Mouse (Mus musculus) adrenal gland, adult 10 weeks (tissue): Measurements from ENCODE around the gene Ggn. TPM values are rescaled to one million over a fixed set of nuclear protein-coding genes. Genes with fewer than 3 reads are reported as not detected.

ENCODE experiments used
- polyA plus RNA-seq: library from polyadenylated mRNA; stranded (reverse); fragments of 350-450 nt; fragmentation: Illumina TruSeq; extraction: RNeasy Lipid Tissue Mini Kit (QIAGEN cat#74804); gene quantifications from one replicate; pipeline ENCODE4 v1.2.3, GENCODE M21; 2014; ENCODE audit warnings: low read depth, low replicate concordance

The Ggn gene
- not detected for polyA plus RNA-seq

DNA sequence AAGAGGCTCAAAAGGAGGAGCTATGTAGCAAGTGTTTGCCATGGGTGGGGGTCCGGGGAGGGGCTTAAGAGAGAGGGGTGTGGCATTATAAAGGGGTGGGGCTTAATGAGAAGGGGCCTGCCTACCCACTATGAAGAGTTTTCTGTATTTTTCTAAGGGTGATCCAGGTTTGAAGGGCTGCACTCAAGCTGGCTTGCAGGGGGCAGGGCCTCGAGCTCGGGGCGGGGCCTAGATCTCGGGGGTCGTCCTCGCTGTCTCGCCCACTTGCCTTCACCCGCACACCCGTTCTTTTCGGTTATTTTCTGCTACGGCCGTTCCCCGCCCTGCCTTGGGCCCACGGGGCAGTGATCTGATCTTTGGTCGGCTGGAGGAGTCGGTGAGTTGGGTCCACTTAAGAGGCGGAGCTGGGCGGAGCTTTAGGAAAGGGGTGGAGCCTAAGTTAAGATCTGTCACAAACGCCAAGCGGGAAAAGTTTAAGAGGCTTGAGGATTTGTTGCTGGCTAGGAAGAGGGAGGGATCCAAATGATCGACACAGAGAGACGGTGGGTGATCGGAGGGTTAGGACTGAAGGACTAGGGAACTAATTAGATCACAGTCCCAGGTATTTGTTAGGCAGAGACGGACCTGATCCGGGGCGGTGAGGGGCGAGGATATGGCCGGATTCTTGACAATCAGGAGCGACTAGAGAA, at the start of gene Ggn, which contains the start of gene Spred3:
Gene Ggn, plus strand, starts transcription at position 145 of the 689 bp plus-strand sequence.
Gene Spred3, minus strand, starts transcription at position 346 of the 689 bp plus-strand sequence.

GRCm38 (mm10) chr7:29124970-29125369, 45.0 kb upstream of the Ggn start, which contains the start of gene Ryr1:
Gene Ryr1, minus strand, starts transcription at chr7:29125179.

GRCm38 (mm10) chr7:29134693-29135386, 35.2 kb upstream of the Ggn start, which contains the start of gene Rasgrp4:
Gene Rasgrp4, plus strand, starts transcription at chr7:29134851.

DNA sequence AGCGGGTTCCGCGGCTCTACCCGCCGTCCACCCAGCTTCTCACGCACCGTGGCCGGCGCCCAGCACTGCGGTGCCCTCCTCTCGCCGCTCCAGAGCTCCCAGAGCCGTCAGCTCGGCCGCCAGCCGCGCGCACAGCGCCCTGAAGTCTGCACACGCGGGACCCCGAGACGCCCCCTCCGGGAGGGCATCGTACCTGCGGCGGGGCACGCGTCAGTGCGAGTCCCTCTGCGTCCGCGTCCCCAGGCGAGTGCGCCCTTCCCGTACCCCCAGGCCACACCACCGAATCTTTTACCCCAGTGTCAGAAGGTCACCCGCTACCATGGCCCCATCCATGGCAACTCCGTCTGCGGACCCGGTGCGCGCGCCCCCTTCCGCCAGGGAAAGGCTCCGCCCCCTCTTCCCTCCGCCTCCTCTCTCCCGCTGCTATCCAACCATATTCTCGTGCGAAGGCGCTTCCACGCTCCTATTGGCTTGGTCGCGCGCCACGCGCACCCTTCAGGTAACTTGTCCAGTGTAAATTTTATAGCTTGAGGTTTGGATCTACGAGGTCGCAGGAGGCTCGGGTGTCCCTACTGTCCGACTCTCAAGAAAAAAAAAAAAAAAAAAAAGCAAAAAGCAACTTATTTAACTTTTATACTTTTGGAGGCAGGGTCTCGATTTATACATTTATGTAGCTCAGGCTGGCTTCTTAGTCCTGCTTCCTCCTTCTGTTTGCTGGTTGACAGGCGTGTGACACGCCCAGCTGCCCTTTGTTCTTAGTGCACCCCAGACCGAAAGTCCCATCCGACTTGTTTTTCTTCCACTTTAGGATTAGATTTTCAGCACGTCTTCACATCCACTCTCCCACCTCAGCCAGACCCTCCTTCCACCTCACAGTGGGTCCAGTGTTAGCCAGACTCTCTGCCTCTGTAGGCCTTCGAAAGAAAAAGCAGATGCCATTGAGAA, 13.9 kb upstream of the Ggn start, which contains the start of gene Fam98c:
Gene Fam98c, minus strand, starts transcription at position 397 of the 945 bp plus-strand sequence.

DNA sequence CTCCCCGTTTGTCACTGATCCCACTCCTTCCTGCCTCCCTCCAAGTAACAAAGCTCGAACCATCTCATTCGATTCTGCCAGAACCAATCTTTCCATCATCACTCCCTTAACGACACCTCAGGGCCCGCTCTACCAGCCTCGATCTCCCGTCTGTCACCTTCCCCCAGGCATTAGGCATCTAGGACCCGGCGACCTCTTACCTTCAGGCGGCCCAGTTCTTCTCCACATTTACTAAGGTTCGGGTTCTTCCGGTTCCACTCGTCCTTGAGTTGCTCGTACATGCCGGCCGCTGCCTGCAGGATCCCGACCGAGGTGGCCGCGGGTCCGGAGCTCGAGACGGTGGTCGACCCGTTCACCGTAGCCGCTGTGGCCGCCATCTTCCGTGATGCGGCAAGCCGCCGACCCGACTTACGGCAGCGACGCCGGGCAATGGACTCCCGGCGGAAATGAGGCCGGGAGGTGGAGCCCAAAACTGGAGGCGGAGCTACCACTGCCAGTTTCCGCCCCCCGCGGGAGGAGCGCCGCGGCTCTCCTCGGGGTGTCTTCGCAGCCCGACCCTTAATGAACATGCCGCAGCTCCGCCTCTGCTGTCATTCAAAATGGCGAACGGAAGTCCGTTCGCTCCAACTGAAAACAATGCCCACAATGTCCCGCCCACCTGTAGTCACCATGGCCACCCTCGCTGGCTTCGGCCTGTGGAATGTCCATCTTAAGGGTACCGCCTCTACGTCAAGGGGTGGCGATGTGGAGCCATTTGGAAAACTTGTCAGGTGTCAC, 10.3 kb downstream of the Ggn start, which contains the start of gene Psmd8:
Gene Psmd8, minus strand, starts transcription at position 625 of the 777 bp plus-strand sequence.

DNA sequence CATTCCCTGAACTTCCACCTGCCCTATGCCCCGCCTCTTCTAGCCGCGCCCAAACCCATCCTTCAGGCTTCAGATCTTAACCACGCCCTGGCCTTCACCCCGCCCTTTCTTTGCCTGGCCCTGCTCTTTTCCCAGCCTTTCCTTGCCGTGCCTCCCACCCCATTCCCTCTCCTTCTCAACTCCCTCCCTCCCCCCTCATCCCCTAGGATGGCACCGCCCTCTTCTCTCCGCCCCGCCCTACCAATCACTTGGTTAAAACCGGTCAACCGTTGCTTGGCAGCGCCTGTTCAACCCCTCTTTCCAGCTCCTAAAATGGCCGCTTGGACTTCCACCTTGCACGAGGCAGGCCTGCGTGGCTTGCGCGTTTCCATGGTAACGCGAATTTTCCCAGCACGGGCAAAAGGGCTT, 43.7 kb downstream of the Ggn start, which contains the start of gene Catsperg1:
Gene Catsperg1, minus strand, starts transcription at position 361 of the 408 bp plus-strand sequence.

Other genes starting within 250 kb of the Ggn start
- 31.7 TPM for gene Actn4, start 207.9 kb upstream of the Ggn start, polyA plus RNA-seq
- gene Eif3k, start 188.3 kb upstream of the Ggn start, polyA plus RNA-seq: 8.5 TPM
- not detected for gene Map4k1, start 188.2 kb upstream of the Ggn start, polyA plus RNA-seq
- gene Ryr1, start 45.0 kb upstream of the Ggn start, polyA plus RNA-seq: 0.47 TPM
- gene Rasgrp4, start 35.4 kb upstream of the Ggn start, polyA plus RNA-seq: 0.23 TPM
- 1.3 TPM for gene Fam98c, start 14.0 kb upstream of the Ggn start, polyA plus RNA-seq
- 8.0 TPM for gene Spred3, start 201 bp downstream of the Ggn start, polyA plus RNA-seq
- gene Psmd8, start 10.5 kb downstream of the Ggn start, polyA plus RNA-seq: 105 TPM
- gene Catsperg1, start 43.8 kb downstream of the Ggn start, polyA plus RNA-seq: 0.35 TPM
- 2.7 TPM for gene Kcnk6, start 62.3 kb downstream of the Ggn start, polyA plus RNA-seq
- not detected for gene Yif1b, start 68.1 kb downstream of the Ggn start, polyA plus RNA-seq
- 2.6 TPM for gene 2200002D01Rik, start 78.3 kb downstream of the Ggn start, polyA plus RNA-seq
- 7.2 TPM for gene Spint2, start 111.7 kb downstream of the Ggn start, polyA plus RNA-seq
- gene Ppp1r14a, start 119.1 kb downstream of the Ggn start, polyA plus RNA-seq: not detected
- gene Dpf1, start 133.7 kb downstream of the Ggn start, polyA plus RNA-seq: not detected